Mouse (Mus musculus) gastrocnemius, postnatal 14 days (tissue): ENCODE data around the gene Zbtb20. TPM values are rescaled to one million over a fixed set of nuclear protein-coding genes. Genes with fewer than 3 reads are reported as not detected.

ENCODE experiments used
- DNase-seq: peaks from one replicate; pipeline ENCODE4 v3.0.0; 2021; ENCODE audit warnings: mixed read lengths
- intact Hi-C: fragments of 180-260 bp; cut with DNase I; formaldehyde crosslinking; loops from one replicate; pipeline ENCODE4 v1.15.1; 2025; ENCODE audit warnings: low total_unique reads
- total RNA-seq, 2 experiments: library from RNA; stranded (reverse); gene quantifications; 2 replicates each; pipeline ENCODE4 v1.2.3; 2021

Zbtb20 gene
- total RNA-seq, 2 experiments from 2014 or later = 103 to 113 TPM

GRCm38 (mm10) chr16:43409108-43409909 is 533.6 kb downstream of the Zbtb20 start:
- DNase-seq = no peak
- intact Hi-C loops = no loop called here

DNA sequence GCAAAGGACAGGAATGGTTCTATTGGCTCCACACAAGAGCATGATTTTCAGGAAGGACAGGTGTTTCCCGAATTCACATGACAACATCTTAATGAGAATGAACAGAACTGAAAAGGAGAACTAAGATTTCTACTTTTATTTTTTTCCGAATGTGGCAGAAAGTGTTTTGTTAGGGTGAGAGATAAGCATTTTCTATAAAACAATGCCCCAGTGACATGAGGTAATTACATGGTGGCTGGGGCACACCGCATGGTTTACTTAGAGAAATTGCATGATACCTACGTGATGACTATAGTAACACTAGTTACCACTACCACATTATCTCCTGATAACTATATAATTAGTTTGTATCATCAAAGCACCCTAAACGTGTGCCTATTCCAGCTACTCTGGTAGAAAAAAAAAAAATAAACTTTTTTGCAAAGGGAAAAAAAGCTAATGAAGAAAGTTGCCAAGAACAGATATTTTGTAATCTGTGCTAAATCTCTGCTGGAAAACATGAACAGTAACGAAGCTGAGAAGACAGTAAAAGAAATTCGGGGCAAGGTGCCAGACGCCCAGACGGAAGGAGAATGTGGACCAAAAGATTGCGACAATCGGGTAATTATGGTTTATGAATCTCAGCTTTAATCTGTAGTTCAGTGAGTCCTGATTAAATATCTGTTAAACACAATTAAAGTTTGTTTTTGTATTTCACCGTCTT is 534.4 kb downstream of the Zbtb20 start:
- peak; percentile 49 for DNase-seq
- intact Hi-C loops = no loop called here

DNA sequence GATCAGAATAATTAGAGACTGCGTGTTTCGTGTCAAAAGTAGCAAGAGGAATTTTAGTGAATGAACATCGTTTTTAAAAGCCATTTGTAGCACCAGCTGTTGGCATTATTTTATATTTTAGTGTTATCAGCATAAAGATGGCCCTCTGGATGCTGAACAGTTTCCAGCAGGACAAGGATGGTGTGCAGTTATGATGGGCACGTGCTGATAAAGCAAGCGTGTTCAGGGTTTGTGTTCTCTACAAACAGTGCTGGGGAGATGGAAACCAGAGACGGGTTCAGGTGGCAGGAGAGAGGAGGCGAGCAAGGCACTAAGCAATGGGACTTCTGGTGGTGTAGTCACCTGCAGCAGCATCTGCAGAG is 534.9 kb downstream of the Zbtb20 start:
- DNase-seq = no peak
- intact Hi-C loops = no loop called here

GRCm38 (mm10) chr16:43415864-43416263 is 540.2 kb downstream of the Zbtb20 start:
- no peak for DNase-seq
- intact Hi-C loops = no loop called here

DNA sequence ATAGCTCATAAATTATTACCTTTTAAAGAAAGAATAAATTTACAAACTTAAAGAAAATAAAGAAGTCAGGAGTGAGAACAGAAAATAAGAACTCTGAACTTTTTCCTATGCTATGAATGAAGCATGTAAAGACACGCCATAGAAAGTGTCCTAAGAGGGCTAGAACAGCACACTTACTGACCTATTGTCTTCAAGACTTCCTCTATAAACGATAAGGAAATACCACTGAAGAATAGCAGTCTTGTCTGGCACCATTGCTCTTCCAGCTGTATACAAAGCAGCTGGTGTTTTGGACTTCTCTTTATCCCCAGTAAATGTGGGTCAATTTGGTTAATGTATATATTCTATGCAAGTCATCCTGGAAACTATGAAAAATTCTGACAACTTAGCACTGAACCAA is 544.2 kb downstream of the Zbtb20 start:
- intact Hi-C loops = no loop called here

DNA sequence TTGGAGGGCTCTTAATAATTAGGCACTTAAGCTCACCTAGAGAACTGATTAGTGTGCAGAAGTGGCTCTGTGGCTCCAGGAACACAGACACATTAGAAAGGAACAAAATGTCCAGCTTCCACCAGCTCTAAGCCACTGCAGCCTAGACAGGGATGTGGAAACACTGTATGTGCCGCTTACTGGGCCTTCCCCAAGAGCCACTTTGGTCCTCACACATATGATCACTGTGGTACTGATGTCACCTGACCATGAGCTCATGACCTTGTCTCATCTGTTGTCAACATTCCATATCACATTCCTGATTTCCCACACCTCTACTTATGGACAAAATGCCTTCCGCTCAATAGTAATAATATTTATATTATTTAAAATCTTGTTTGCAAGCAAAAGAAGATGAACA is 553.3 kb downstream of the Zbtb20 start:
- no peak for DNase-seq
- intact Hi-C loops = no loop called here

More for the DNA sequence above, 544.2 kb downstream of the Zbtb20 start:
- DNase-seq = no peak

DNA sequence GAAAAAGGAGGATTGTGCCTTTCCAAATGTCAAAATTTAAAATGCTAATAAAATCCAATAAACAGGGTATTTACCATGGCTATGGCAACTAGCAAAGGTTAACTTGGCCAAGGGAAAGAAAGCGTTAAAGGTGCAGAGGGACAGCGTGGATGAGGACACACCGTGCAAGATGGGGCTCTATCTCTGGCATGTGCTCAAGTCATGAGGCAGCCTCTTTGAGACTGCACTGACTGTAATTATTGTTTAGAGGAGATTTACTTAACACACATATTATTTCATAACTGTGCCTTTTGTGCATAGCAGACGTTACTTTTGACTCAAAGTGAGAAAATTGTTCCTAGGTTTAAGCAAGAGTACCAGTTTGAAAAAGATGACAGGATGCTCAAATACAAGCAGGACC is 554.3 kb downstream of the Zbtb20 start:
- DNase-seq = no peak
- intact Hi-C loops = no loop called here

GRCm38 (mm10) chr16:43431514-43432371 is 556.1 kb downstream of the Zbtb20 start:
- DNase-seq = no peak

GRCm38 (mm10) chr16:43434941-43435340 is 559.3 kb downstream of the Zbtb20 start:
- DNase-seq = no peak
- intact Hi-C loops = no loop called here

More at GRCm38 (mm10) chr16:43431514-43432371, 556.1 kb downstream of the Zbtb20 start:
- intact Hi-C loops = no loop called here

- DNase-seq = no peak
- intact Hi-C loops = no loop called here
Observed at GRCm38 (mm10) chr16:43438878-43439371, 563.2 kb downstream of the Zbtb20 start.

GRCm38 (mm10) chr16:43441392-43441791 is 565.7 kb downstream of the Zbtb20 start:
- no peak for DNase-seq
- intact Hi-C loops = no loop called here

GRCm38 (mm10) chr16:43443034-43443433 is 567.4 kb downstream of the Zbtb20 start:
- DNase-seq = no peak
- intact Hi-C loops = no loop called here

GRCm38 (mm10) chr16:43448141-43448981 is 572.7 kb downstream of the Zbtb20 start:
- DNase-seq = no peak
- intact Hi-C loops = no loop called here

DNA sequence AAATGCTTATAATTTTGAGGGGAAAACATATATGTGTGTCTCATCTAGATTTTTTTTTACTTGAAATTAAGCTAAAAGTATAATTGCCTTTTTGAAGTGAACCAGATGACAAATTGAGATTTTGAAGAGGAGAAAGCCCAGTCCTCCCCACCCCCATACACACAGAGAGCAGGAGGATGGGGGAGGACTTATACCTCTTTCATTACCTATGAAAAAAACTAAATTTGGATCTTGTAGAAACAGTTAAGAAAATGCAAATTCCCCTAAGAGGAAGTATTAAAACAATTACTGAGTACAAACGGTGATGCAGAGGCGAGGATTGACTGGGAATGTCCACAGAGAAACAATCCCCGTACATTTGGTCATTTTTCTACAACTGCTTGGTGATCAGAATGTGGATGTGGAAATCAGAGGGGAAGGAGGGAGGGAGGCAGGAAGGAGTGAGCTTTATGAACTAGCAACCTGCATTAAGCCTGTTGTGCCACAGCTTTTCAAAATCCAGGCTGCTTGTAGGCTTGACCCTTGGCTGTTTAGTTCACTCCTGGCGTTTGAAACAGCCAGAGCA is 578.8 kb downstream of the Zbtb20 start:
- no peak for DNase-seq
- intact Hi-C loops = no loop called here

GRCm38 (mm10) chr16:43456446-43457172 is 580.9 kb downstream of the Zbtb20 start:
- DNase-seq = no peak
- intact Hi-C loops = no loop called here

DNA sequence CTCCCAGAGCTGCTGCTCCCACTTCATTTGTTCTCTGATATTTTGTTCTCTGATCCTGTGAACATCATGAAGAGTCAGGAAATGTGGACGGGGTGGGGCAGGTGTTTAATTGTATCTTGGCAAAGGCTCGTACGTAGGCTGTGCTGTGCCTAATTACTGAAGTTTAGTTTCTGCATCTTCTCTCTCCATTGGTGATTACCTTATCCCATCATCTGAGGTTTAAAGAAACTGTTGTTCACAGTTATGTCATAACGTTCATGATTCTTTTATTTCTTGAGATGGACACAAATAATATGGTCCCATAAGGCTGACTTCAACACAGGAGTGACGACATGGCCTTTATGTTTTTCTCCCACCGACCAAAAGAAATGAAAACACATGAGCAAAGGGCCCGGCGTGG is 582.1 kb downstream of the Zbtb20 start:
- intact Hi-C loops = no loop called here

GRCm38 (mm10) chr16:43458726-43459223 is 583.1 kb downstream of the Zbtb20 start:
- DNase-seq = no peak
- intact Hi-C loops = no loop called here

More for the DNA sequence above, 582.1 kb downstream of the Zbtb20 start:
- DNase-seq = no peak
